Mouse (Mus musculus): Measurements from ENCODE around the gene Ogfod3. TPM values are rescaled to one million over a fixed set of nuclear protein-coding genes. Genes with fewer than 3 reads are reported as not detected.

The Ogfod3 gene
- 21.2 and 22.7 TPM in 2 replicates for polyA plus RNA-seq (2016; fragmentation: Nextera tagmentation; extraction: Ambion mirVana)

- Histone ChIP-seq H3K36me3 (peaks cover 20% of the 10 kb centered on the region), H3K27ac (peak within 1 kb of the TSS; percentile 95), H3K27me3 (ENCODE audit: insufficient read depth, poor library complexity, severe bottlenecking) (no peaks in the 10 kb centered on the region), H3K4me1 (replicated peaks) (peaks cover 18% of the 10 kb centered on the region), H3K4me3 (peak within 1 kb of the TSS; percentile 84), H3K9me3 (no peaks in the 10 kb centered on the region)
- DNase-seq (ENCODE audit: low spot score) = peak; percentile 97
- under 1% methylated on average over 70 of the region's 70 CpGs for WGBS
These were observed at the start of gene Ogfod3, which contains the start of gene Hexdc for GRCm38 (mm10) chr11:121204161-121205006. Gene Ogfod3 (minus strand): TSS chr11:121204711. Gene Hexdc (plus strand): TSS chr11:121204433.

DNA sequence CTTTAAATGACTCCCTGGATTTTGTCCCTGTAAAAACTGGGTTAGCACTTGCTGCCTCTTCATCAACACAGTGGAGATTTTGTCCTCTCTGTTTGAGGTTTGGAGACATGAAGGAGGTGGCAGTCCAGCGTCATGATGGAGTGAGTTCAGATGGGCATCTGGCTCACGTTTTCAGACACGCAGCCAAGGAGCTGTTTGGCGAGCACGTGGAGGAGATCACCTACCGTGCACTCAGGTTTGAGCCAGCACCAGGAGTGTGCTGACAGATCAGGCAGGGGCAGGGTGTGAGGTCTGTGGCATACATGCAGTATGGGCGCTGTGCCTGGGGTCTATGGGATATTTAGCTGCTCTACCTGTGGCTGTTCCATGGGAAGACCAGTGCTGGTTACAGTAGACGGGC is 45.7 kb upstream of the Ogfod3 start:
- Histone ChIP-seq H3K9me3 (no peaks in the 10 kb centered on the region), H3K4me3 (no peak overlapping the region), H3K27ac (no peak overlapping the region), H3K27me3 (ENCODE audit: insufficient read depth, poor library complexity, severe bottlenecking) (no peaks in the 10 kb centered on the region), H3K4me1 (replicated peaks) (no peaks in the 10 kb centered on the region), H3K36me3 (peaks cover 98% of the 10 kb centered on the region)
- 92% methylated on average over 8 of the region's 8 CpGs for WGBS
- no peak for DNase-seq (ENCODE audit: low spot score)

- no peaks in the 10 kb centered on the region for H3K9me3 ChIP-seq
- 96% methylated on average over 2 of the region's 2 CpGs for WGBS
- DNase-seq (ENCODE audit: low spot score) = no peak
- no peak overlapping the region for H3K27ac ChIP-seq
- H3K4me3 ChIP-seq = 0 out of 2 replicates have a peak overlapping the region, but pooled peaks have one; percentile 9
- no peaks in the 10 kb centered on the region for H3K27me3 ChIP-seq (ENCODE audit: insufficient read depth, poor library complexity, severe bottlenecking)
- H3K36me3 ChIP-seq = peaks cover 60% of the 10 kb centered on the region
- peaks cover 27% of the 10 kb centered on the region for H3K4me1 ChIP-seq (replicated peaks)
These were observed 35.2 kb upstream of the Ogfod3 start for GRCm38 (mm10) chr11:121239669-121240068.

DNA sequence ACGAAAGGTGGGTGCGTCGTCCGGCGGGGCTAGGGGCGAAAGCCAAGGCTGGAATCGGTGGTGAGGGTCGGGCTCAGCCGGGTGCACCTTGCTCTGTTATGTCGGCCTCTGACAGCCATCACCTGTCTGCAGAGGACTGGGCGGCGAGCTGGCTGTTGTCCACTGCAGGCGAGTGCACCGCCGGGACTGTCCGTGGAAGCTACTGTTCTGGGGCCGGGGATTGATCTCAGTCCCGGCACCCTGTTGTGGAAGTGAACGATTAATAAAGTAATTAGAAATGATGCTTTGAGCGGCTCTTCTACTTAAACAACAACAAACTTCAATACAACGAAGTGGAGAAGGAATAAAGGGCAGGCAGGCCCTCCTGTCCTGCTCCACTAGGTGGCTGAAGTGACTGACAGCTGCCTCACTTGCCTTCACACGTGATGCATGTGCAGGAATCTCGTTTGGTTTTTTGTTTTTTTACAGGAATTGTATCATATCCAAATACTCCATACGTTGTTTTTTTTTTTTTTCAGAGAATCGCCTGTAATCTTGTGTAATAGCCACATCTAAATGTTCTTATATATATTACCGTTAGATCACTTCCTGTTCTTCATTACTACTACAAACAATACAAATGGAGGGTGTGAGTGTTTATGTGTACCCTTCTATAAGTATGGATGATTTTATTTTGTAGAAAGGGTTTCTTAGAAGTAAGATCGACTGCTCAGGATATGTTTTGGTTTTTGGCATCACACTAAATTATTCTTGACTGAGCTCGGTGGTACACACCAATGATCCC is 33.0 kb upstream of the Ogfod3 start:
- DNase-seq (ENCODE audit: low spot score) = no peak
- Histone ChIP-seq H3K27ac (peak overlapping the region; percentile 99), H3K27me3 (ENCODE audit: insufficient read depth, poor library complexity, severe bottlenecking) (no peaks in the 10 kb centered on the region), H3K36me3 (peaks cover 39% of the 10 kb centered on the region), H3K9me3 (no peaks in the 10 kb centered on the region), H3K4me3 (peak overlapping the region; percentile 75), H3K4me1 (replicated peaks) (peaks cover 27% of the 10 kb centered on the region)
- 7% methylated on average over 28 of the region's 28 CpGs for WGBS

GRCm38 (mm10) chr11:121236564-121237344 is 32.2 kb upstream of the Ogfod3 start, which contains the start of gene Narf:
Gene Narf (plus strand): TSS chr11:121237253.
- no peaks in the 10 kb centered on the region for H3K9me3 ChIP-seq
- WGBS = under 1% methylated on average over 50 of the region's 50 CpGs
- H3K27ac ChIP-seq = peak within 1 kb of the TSS; percentile 99
- peak; percentile 99 for DNase-seq (ENCODE audit: low spot score)
- H3K36me3 ChIP-seq = peaks cover 31% of the 10 kb centered on the region
- peaks cover 27% of the 10 kb centered on the region for H3K4me1 ChIP-seq (replicated peaks)
- H3K4me3 ChIP-seq = peak within 1 kb of the TSS; percentile 75
- H3K27me3 ChIP-seq (ENCODE audit: insufficient read depth, poor library complexity, severe bottlenecking) = no peaks in the 10 kb centered on the region

DNA sequence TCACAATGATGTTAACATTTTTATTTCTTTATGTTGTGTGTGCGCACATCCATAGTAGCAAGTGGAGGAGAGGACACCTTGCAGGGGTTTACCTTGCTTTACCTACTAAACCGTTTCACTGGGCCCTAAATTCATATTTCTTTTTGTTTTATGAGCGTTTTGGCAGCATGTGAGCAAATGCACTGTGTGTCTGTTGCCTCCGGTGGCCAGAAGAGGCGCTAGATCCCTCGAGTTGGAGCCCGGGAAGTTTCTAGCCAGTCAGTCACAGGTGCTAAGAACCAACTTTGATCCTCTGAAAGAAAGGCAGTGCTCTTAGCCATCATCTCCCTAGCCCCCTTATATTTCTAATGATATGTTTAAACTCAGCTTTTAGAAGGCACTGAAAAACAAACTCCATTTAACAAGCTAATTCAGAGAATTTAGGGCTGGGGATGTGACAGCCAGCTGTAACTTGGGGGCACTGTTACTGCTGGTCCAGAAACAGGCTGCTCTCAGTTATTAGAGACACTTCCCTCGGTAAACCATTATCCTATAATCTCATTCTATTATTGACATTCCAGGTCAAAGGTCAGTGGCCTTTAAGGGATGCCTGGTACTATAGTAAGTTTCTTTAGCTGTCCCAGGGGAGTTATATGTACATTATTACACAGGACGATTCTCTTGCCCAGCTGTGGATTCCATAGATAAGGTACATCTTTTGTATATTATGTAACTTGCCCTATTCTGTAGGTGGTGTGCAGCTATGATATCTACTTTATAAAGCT is 31.1 kb upstream of the Ogfod3 start:
- WGBS = 30% methylated on average over 9 of the region's 9 CpGs
- Histone ChIP-seq H3K9me3 (no peaks in the 10 kb centered on the region), H3K27me3 (ENCODE audit: insufficient read depth, poor library complexity, severe bottlenecking) (no peaks in the 10 kb centered on the region), H3K4me3 (peak overlapping the region; percentile 75), H3K4me1 (replicated peaks) (peaks cover 29% of the 10 kb centered on the region), H3K27ac (peak overlapping the region; percentile 99), H3K36me3 (peaks cover 21% of the 10 kb centered on the region)
- DNase-seq (ENCODE audit: low spot score) = peak; percentile 34

- 43% methylated on average over 4 of the region's 4 CpGs for WGBS
- no peaks in the 10 kb centered on the region for H3K27me3 ChIP-seq (ENCODE audit: insufficient read depth, poor library complexity, severe bottlenecking)
- no peak overlapping the region for H3K4me3 ChIP-seq
- DNase-seq (ENCODE audit: low spot score) = no peak
- H3K27ac ChIP-seq = no peak overlapping the region
- peaks cover 36% of the 10 kb centered on the region for H3K4me1 ChIP-seq (replicated peaks)
- no peaks in the 10 kb centered on the region for H3K36me3 ChIP-seq
- no peaks in the 10 kb centered on the region for H3K9me3 ChIP-seq
These were observed 28.2 kb upstream of the Ogfod3 start for GRCm38 (mm10) chr11:121232706-121233105.

DNA sequence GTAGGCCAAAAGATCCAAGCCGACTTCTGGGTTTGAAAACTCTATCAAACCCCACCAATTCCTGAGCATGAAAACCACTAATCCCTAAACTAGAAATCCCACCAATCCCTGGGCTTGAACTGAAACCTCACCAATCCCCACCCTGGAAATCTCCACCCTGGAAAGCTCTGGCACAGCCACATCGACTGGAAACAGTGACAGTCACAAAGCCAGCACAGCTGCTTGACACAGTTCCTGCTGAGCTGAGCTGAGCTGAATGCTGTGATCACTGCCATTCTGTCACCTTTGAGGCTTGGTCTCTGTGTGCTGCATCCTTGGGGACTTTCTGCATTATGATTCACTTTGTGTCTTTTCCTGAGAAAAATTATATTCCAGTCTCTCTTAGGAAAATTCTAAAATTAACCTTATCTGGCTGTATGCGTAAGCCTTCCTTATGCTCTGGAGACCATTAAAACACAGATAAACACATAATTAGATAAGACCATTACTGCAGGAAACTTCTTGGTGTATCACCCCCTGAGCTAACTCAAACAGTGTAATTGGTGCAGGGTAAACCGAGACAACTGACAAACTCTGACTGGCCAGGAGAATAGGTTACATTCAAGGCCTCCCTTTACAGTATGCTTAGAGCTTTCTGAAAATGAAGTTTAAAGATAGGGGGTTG is 27.2 kb upstream of the Ogfod3 start:
- Histone ChIP-seq H3K36me3 (peaks cover 6% of the 10 kb centered on the region), H3K4me3 (no peak overlapping the region), H3K4me1 (replicated peaks) (peaks cover 41% of the 10 kb centered on the region), H3K27me3 (ENCODE audit: insufficient read depth, poor library complexity, severe bottlenecking) (no peaks in the 10 kb centered on the region), H3K27ac (no peak overlapping the region), H3K9me3 (no peaks in the 10 kb centered on the region)
- DNase-seq (ENCODE audit: low spot score) = no peak
- 53% methylated on average over 4 of the region's 4 CpGs for WGBS

- Histone ChIP-seq H3K4me3 (no peak overlapping the region), H3K27ac (no peak overlapping the region), H3K4me1 (replicated peaks) (peaks cover 37% of the 10 kb centered on the region), H3K36me3 (peaks cover 12% of the 10 kb centered on the region), H3K9me3 (no peaks in the 10 kb centered on the region), H3K27me3 (ENCODE audit: insufficient read depth, poor library complexity, severe bottlenecking) (no peaks in the 10 kb centered on the region)
- DNase-seq (ENCODE audit: low spot score) = no peak
- 81% methylated on average over 4 of the region's 4 CpGs for WGBS
These were observed 26.7 kb upstream of the Ogfod3 start for GRCm38 (mm10) chr11:121231191-121231590.

GRCm38 (mm10) chr11:121229018-121229439 is 24.5 kb upstream of the Ogfod3 start, which contains the start of gene Cybc1:
Gene Cybc1 (minus strand): TSS chr11:121229322.
- WGBS = under 1% methylated on average over 23 of the region's 23 CpGs
- peak within 1 kb of the TSS; percentile 89 for H3K27ac ChIP-seq
- H3K4me1 ChIP-seq (replicated peaks) = peaks cover 28% of the 10 kb centered on the region
- peak; percentile 77 for DNase-seq (ENCODE audit: low spot score)
- H3K36me3 ChIP-seq = peaks cover 34% of the 10 kb centered on the region
- H3K27me3 ChIP-seq (ENCODE audit: insufficient read depth, poor library complexity, severe bottlenecking) = no peaks in the 10 kb centered on the region
- H3K9me3 ChIP-seq = no peaks in the 10 kb centered on the region
- H3K4me3 ChIP-seq = peak within 1 kb of the TSS; percentile 76

Data from hindbrain, embryonic 10.5 days (tissue).